12 mouse cellular contexts compared by ENCODE assay signal in the genomic region with DNA sequence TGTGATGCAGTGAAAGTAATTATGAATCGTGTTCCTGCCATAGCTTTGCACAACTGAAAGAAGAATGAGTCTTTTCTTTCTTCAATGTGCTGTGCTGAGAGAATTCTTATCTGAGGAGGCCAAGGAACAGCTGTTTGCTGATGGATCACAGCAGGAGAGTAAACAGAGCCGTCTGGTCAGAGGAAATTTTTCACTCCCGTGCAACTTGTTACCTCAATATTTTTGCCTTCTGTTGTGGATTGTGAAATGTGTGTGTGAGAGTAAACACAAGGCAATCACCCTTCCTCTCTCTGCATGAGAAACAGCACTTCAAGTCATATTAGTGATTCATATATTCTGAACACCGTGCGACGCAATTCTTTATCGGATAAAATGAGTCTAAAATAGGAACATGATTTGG.
DNase-seq lines count a peak whose midpoint lies in the region; ATAC-seq and TF ChIP-seq lines count a peak whose summit lies in the region.
"Had no signal": no experiment of that assay in that cellular context is flagged by ENCODE, and none has a peak within 500 bp of the region (broad histone marks: within the 10 kb centered on the region; RNA-seq: fewer than 3 reads in every experiment).

No protein-coding gene starts in this region.

- no peak for TF ChIP-seq POLR2A in lung, adult 2 months (IDR thresholded peaks at IDR 0.05; ENCODE audit: borderline replicate concordance, extremely low read depth, low read depth, low read length)

- H3K9ac ChIP-seq in embryonic facial prominence, embryonic 14.5 days (ENCODE audit: low read depth, low read length), result no peak overlapping the region
- H3K9ac ChIP-seq in hindbrain, embryonic 16.5 days (ENCODE audit: low read depth, low read length), result no peak overlapping the region
- H3K9ac ChIP-seq: liver, embryonic 14.5 days had no signal

- H3K4me2 ChIP-seq in embryonic facial prominence, embryonic 14.5 days (ENCODE audit: low read depth, low read length), result no peak overlapping the region
- H3K4me2 ChIP-seq in hindbrain, embryonic 16.5 days (ENCODE audit: low read length), result no peak overlapping the region

- H3K4me3 ChIP-seq in embryonic facial prominence, embryonic 14.5 days (ENCODE audit: low read depth, low read length), result no peak overlapping the region
- no peak overlapping the region for H3K4me3 ChIP-seq in embryonic facial prominence, embryonic 10.5 days
- H3K4me3 ChIP-seq in lung, adult 2 months (replicated peaks; ENCODE audit: extremely low read depth, low read depth, low read length), result no peak overlapping the region
- no peak overlapping the region for H3K4me3 ChIP-seq in hindbrain, embryonic 16.5 days (ENCODE audit: low read length)
- H3K4me3 ChIP-seq: erythroblast, embryonic 14.5 days had no signal

- 63% methylated on average over 7 of the region's 7 CpGs for WGBS in embryonic facial prominence, embryonic 14.5 days
- 83% methylated on average over 7 of the region's 7 CpGs for WGBS in embryonic facial prominence, embryonic 10.5 days
- 40% methylated on average over 7 of the region's 7 CpGs for WGBS in lung, adult 2 months
- WGBS in hindbrain, embryonic 16.5 days, result 41% methylated on average over 7 of the region's 7 CpGs

- TF ChIP-seq CTCF in lung, adult 2 months (IDR thresholded peaks at IDR 0.05; ENCODE audit: insufficient read depth, low read length), result no peak

- ATAC-seq in embryonic facial prominence, embryonic 14.5 days (ENCODE audit: low read depth), result no peak
- peak; percentile 76; the same call in 1 of the 2 replicates for ATAC-seq in hindbrain, embryonic 16.5 days

- DNase-seq in embryonic facial prominence, embryonic 14.5 days (ENCODE audit: low spot score), result peak; percentile 3
- no peak for DNase-seq in embryonic facial prominence, embryonic 10.5 days (ENCODE audit: low spot score)
- DNase-seq in lung, adult 18-20 months, result peak; percentile 8 to 26
- no peak for DNase-seq in lung, adult 2 months
- peak; percentile 42 for DNase-seq in retina, embryonic 14.5 days (ENCODE audit: low spot score)
- no peak for DNase-seq in ovary, postnatal 36 days (ENCODE audit: low spot score)
- DNase-seq in gastrocnemius, adult 18-20 months (ENCODE audit: low spot score), result no peak
- DNase-seq: kidney, adult 2 months; right cerebral cortex, postnatal 4 days had no signal

- H3K27ac ChIP-seq in embryonic facial prominence, embryonic 14.5 days (replicated peaks; ENCODE audit: low read depth, low read length), result no peak overlapping the region
- H3K27ac ChIP-seq in embryonic facial prominence, embryonic 10.5 days (replicated peaks), result no peak overlapping the region
- no peak overlapping the region for H3K27ac ChIP-seq in hindbrain, embryonic 16.5 days (ENCODE audit: low read depth, low read length)
- H3K27ac ChIP-seq: liver, embryonic 14.5 days had no signal

- no peaks in the 10 kb centered on the region for H3K4me1 ChIP-seq in embryonic facial prominence, embryonic 14.5 days (ENCODE audit: control insufficient read depth, insufficient read depth, low read length)
- no peaks in the 10 kb centered on the region for H3K4me1 ChIP-seq in embryonic facial prominence, embryonic 10.5 days
- no peaks in the 10 kb centered on the region for H3K4me1 ChIP-seq in lung, adult 2 months (ENCODE audit: control insufficient read depth, insufficient read depth, low read length)
- H3K4me1 ChIP-seq in hindbrain, embryonic 16.5 days (ENCODE audit: control insufficient read depth, insufficient read depth, low read depth, low read length), result no peaks in the 10 kb centered on the region

- H3K36me3 ChIP-seq in embryonic facial prominence, embryonic 14.5 days (ENCODE audit: control insufficient read depth, insufficient read depth, low read length), result no peaks in the 10 kb centered on the region
- no peaks in the 10 kb centered on the region for H3K36me3 ChIP-seq in embryonic facial prominence, embryonic 10.5 days (replicated peaks)
- H3K36me3 ChIP-seq in hindbrain, embryonic 16.5 days (ENCODE audit: control insufficient read depth, insufficient read depth, low read length), result no peaks in the 10 kb centered on the region

- H3K27me3 ChIP-seq in embryonic facial prominence, embryonic 14.5 days (replicated peaks; ENCODE audit: control insufficient read depth, insufficient read depth, low read length), result no peaks in the 10 kb centered on the region
- no peaks in the 10 kb centered on the region for H3K27me3 ChIP-seq in embryonic facial prominence, embryonic 10.5 days (replicated peaks; ENCODE audit: low read depth, poor library complexity, severe bottlenecking)
- no peaks in the 10 kb centered on the region for H3K27me3 ChIP-seq in hindbrain, embryonic 16.5 days (replicated peaks; ENCODE audit: control insufficient read depth, insufficient read depth, low read length)

- H3K9me3 ChIP-seq in embryonic facial prominence, embryonic 14.5 days (ENCODE audit: control insufficient read depth, low read length), result no peaks in the 10 kb centered on the region
- H3K9me3 ChIP-seq in embryonic facial prominence, embryonic 10.5 days, result no peaks in the 10 kb centered on the region
- no peaks in the 10 kb centered on the region for H3K9me3 ChIP-seq in hindbrain, embryonic 16.5 days (ENCODE audit: control insufficient read depth, low read length)

Comparison
In these comparisons a context has a peak if more than half of its experiments do, and no peak if none do; other contexts are left out.
1. DNase-seq: peak in embryonic facial prominence, embryonic 14.5 days (single experiment), lung, adult 18-20 months (2 of 2) and retina, embryonic 14.5 days (single experiment); none in embryonic facial prominence, embryonic 10.5 days (single experiment), lung, adult 2 months (single experiment), ovary, postnatal 36 days (single experiment) and gastrocnemius, adult 18-20 months (single experiment).